Mouse (Mus musculus) G1E (cell line): Measurements from ENCODE around the gene Zc3h7b.

Experiments used
- CTCF ChIP-seq: IDR thresholded peaks from 2 replicates; pipeline ENCODE4 v1.5.1; 2012; ENCODE audit warnings: low read depth, low read length, inconsistent platforms, mixed read lengths
- GATA1 ChIP-seq: IDR thresholded peaks from 2 replicates; pipeline ENCODE4 v1.6.1; 2012; ENCODE audit warnings: borderline replicate concordance, low read length, inconsistent platforms, mixed read lengths
- GATA2 ChIP-seq: IDR thresholded peaks from 2 replicates; pipeline ENCODE4 v1.6.1; 2012; ENCODE audit warnings: low read depth, low read length, inconsistent platforms, borderline replicate concordance
- POLR2AphosphoS5 ChIP-seq: IDR thresholded peaks from 2 replicates; pipeline ENCODE4 v1.6.1; 2012; ENCODE audit warnings: low read depth, low read length, inconsistent platforms; ENCODE audit not compliant: insufficient replicate concordance

DNA sequence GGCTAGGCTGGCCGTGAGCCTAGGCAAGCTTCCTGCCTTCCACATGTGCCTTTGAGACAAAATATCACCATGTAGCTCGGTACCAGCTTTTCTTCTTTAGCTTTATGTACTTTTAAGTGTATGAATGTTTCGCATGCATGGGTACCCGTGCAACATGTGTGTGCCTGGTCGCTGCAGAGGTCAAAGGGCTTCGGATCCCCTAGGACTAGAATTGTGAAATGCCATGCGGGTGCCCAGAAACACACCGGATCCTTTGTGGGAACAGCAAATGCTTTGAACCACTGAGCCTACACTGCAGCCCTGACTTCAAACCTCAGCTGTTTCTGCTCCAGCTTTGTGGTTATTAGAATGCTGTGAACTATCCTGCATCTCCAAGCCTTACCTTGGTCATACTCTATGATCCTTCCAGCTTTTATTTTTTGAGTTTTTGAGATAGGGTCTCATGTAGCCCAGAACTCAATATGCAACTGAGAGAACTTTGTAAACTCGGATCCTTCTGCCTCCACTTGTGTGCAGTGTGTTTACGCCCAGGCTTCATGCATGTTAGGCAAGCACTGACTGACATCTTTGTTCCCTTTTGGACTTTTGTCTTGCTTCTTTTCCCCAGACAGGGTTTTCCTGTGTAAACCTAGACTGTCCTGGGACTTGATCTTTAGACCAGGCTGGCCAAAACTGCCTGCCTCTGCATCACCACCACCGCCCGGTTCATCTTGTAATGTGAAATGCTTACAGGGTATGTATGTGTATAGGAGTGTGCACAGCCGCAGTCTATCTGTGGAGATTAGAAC, 42.4 kb upstream of the Zc3h7b start:
- TF ChIP-seq GATA2 (no peak), CTCF (no peak), GATA1 (no peak), POLR2AphosphoS5 (no peak; the same call in 1 of the 2 replicates)
